ENCODE assay signal across 8 mouse cellular contexts in the genomic region with DNA sequence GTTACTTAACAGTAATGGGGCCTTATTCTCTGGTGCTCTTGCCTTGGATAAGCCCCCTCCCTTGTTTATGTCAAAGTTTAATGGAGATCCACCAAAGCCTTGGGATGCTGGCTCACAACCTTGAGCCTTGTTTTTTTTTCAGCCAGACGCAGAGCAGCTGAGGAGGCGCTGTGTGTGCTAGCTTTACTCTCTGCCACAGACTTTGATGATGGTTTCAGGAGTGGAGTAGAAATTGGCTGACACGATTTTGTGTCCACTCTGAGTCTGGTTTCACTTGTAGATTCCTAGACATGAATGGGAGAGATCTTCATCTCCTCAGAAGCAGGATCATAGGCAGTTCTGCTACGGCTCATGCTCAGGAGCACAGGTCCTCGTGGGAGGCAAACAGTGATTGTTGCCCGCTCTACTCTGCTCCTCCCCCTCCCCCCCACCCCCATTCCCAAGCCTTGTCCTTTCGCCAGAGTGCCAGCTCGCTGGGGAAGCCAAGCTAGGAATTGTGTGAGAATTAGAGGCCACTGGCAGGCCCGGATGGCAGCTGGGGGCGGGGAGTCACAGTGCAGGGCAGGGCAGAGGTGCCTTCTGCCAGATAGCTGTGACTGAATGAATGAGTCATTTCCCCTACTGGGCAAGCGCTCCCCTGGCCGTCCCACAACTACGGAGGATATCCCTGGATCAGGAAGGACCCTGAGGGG. TPM values are rescaled to one million over a fixed set of nuclear protein-coding genes. Genes with fewer than 3 reads are reported as not detected.
DNase-seq lines count a peak whose midpoint lies in the region; ATAC-seq lines count a peak whose summit lies in the region.

No protein-coding gene starts in this region.

- peaks cover 70% of the 10 kb centered on the region for H3K27me3 ChIP-seq in intestine, embryonic 14.5 days (replicated peaks; ENCODE audit: control insufficient read depth, insufficient read depth, low read length)
- peaks cover 39% of the 10 kb centered on the region for H3K27me3 ChIP-seq in liver, embryonic 16.5 days (ENCODE audit: control insufficient read depth, insufficient read depth, low read depth, low read length)
- peaks cover 47% of the 10 kb centered on the region for H3K27me3 ChIP-seq in neural tube, embryonic 12.5 days (replicated peaks)

- no peaks in the 10 kb centered on the region for H3K36me3 ChIP-seq in intestine, embryonic 14.5 days (ENCODE audit: control insufficient read depth, insufficient read depth, low read length)
- H3K36me3 ChIP-seq in liver, embryonic 16.5 days (ENCODE audit: control insufficient read depth, insufficient read depth) = no peaks in the 10 kb centered on the region
- no peaks in the 10 kb centered on the region for H3K36me3 ChIP-seq in neural tube, embryonic 12.5 days

- H3K4me2 ChIP-seq in intestine, embryonic 14.5 days (ENCODE audit: low read length) = peak overlapping the region; percentile 62
- peak overlapping the region; percentile 62 for H3K4me2 ChIP-seq in liver, embryonic 16.5 days (ENCODE audit: low read depth, low read length)
- peak overlapping the region; percentile 94 for H3K4me2 ChIP-seq in neural tube, embryonic 12.5 days (replicated peaks)

- WGBS in intestine, embryonic 14.5 days = 4% methylated on average over 13 of the region's 13 CpGs
- 10% methylated on average over 13 of the region's 13 CpGs for WGBS in liver, embryonic 16.5 days (ENCODE audit: insufficient replicate concordance)
- WGBS in neural tube, embryonic 12.5 days = 2% methylated on average over 13 of the region's 13 CpGs

- H3K4me3 ChIP-seq in intestine, embryonic 14.5 days (ENCODE audit: low read depth, low read length) = 0 out of 2 replicates have a peak overlapping the region, but pooled peaks have one; percentile 21
- H3K4me3 ChIP-seq in liver, embryonic 16.5 days (ENCODE audit: low read depth, low read length) = peak overlapping the region; percentile 48
- peak overlapping the region; percentile 39 for H3K4me3 ChIP-seq in neural tube, embryonic 12.5 days

- H3K9me3 ChIP-seq in intestine, embryonic 14.5 days (ENCODE audit: control insufficient read depth, low read length) = no peaks in the 10 kb centered on the region
- no peaks in the 10 kb centered on the region for H3K9me3 ChIP-seq in liver, embryonic 16.5 days (replicated peaks; ENCODE audit: control insufficient read depth, low read length)
- no peaks in the 10 kb centered on the region for H3K9me3 ChIP-seq in neural tube, embryonic 12.5 days

- no peak overlapping the region for H3K27ac ChIP-seq in intestine, embryonic 14.5 days (ENCODE audit: low read depth)
- no peak overlapping the region for H3K27ac ChIP-seq in liver, embryonic 16.5 days (ENCODE audit: low read length)
- no peak overlapping the region for H3K27ac ChIP-seq in neural tube, embryonic 12.5 days

- peak; percentile 37; the same call in 1 of the 2 replicates for ATAC-seq in cerebellum, adult (ENCODE audit: insufficient number of reproducible peaks, low FRiP score, low TSS enrichment)
- ATAC-seq in intestine, embryonic 14.5 days (replicated peaks; ENCODE audit: low FRiP score, low TSS enrichment, low read depth) = peak; percentile 61; the same call in 1 of the 2 replicates
- peak; percentile 58 for ATAC-seq in liver, embryonic 16.5 days (ENCODE audit: low read depth)
- ATAC-seq in neural tube, embryonic 12.5 days (ENCODE audit: low FRiP score, low read depth) = peak; percentile 54; the same call in 1 of the 2 replicates

- peaks cover 11% of the 10 kb centered on the region for H3K4me1 ChIP-seq in intestine, embryonic 14.5 days (replicated peaks; ENCODE audit: control insufficient read depth, insufficient read depth, low read length)
- H3K4me1 ChIP-seq in liver, embryonic 16.5 days (ENCODE audit: control insufficient read depth, low read depth, low read length) = peaks cover 10% of the 10 kb centered on the region
- H3K4me1 ChIP-seq in neural tube, embryonic 12.5 days = peaks cover 21% of the 10 kb centered on the region

- no peak overlapping the region for H3K9ac ChIP-seq in intestine, embryonic 14.5 days (ENCODE audit: low read length)
- H3K9ac ChIP-seq in liver, embryonic 16.5 days (ENCODE audit: low read depth, low read length) = no peak overlapping the region
- 0 out of 2 replicates have a peak overlapping the region, but pooled peaks have one; percentile 5 for H3K9ac ChIP-seq in neural tube, embryonic 12.5 days

- DNase-seq in cerebellum, adult 11 months = no peak
- DNase-seq in cerebellum, postnatal 25 days = peak; percentile 52 to 73
- peak; percentile 21 to 59 for DNase-seq in gastrocnemius, postnatal 4 days (ENCODE audit: low spot score in 2 of 2)
- DNase-seq in intestine, embryonic 14.5 days (ENCODE audit: low spot score) = peak; percentile 59
- DNase-seq in layer of hippocampus, postnatal 10 days (ENCODE audit: low spot score in 2 of 2) = no peak

RNA-seq across cellular contexts. Expression of gene Upp1, which starts 0.4 kb away (rescaled TPM):
- total RNA-seq in gastrocnemius, postnatal 4 days (2021) = 1 to 10 TPM; 7.5 TPM
- polyA plus RNA-seq in intestine, embryonic 14.5 days (2014; fragmentation: Nextera tagmentation; extraction: Ambion mirVana) = 4.7 and 6.7 TPM in 2 replicates
- 1.3 TPM in 2 replicates for polyA plus RNA-seq in liver, embryonic 16.5 days (2015; fragmentation: Nextera tagmentation; extraction: Ambion mirVana)
- polyA plus RNA-seq in neural tube, embryonic 12.5 days (2016; fragmentation: Nextera tagmentation; extraction: Ambion mirVana) = 4.2 and 4.8 TPM in 2 replicates
- 1 to 10 TPM; 2.2 to 2.3 TPM for total RNA-seq in layer of hippocampus, postnatal 10 days (2021)

Comparison
In these comparisons a context has a peak if more than half of its experiments do, and no peak if none do; other contexts are left out.
1. DNase-seq: peak in cerebellum, postnatal 25 days (2 of 2), gastrocnemius, postnatal 4 days (2 of 2) and intestine, embryonic 14.5 days (single experiment); none in cerebellum, adult 11 months (single experiment) and layer of hippocampus, postnatal 10 days (0 of 2).
2. Peak in every context shown above with its lines, with median percentiles within 50 percentile points of each other: ATAC-seq, H3K4me2 ChIP-seq and H3K4me3 ChIP-seq.